In genomic region chrX:95687119-95687518, GRCm38 (mm10) we compare ENCODE assay signal across 9 mouse cellular contexts. TPM values are rescaled to one million over a fixed set of nuclear protein-coding genes. Genes with fewer than 3 reads are reported as not detected.
DNase-seq lines count a peak whose midpoint lies in the region; ATAC-seq and TF ChIP-seq lines count a peak whose summit lies in the region.
"Had no signal": no experiment of that assay in that cellular context is flagged by ENCODE, and none has a peak within 500 bp of the region (broad histone marks: within the 10 kb centered on the region; RNA-seq: fewer than 3 reads in every experiment).

No protein-coding gene starts in this region.

- H3K4me3 ChIP-seq in heart, embryonic 12.5 days = no peak overlapping the region
- no peak overlapping the region for H3K4me3 ChIP-seq in liver, postnatal 0 days (ENCODE audit: low read depth, low read length)
- H3K4me3 ChIP-seq in liver, embryonic 11.5 days (ENCODE audit: low read depth, low read length) = no peak overlapping the region
- no peak overlapping the region for H3K4me3 ChIP-seq in forebrain, embryonic 10.5 days
- no peak overlapping the region for H3K4me3 ChIP-seq in midbrain, embryonic 10.5 days

- no peak overlapping the region for H3K9ac ChIP-seq in heart, embryonic 12.5 days
- no peak overlapping the region for H3K9ac ChIP-seq in liver, postnatal 0 days (replicated peaks)
- H3K9ac ChIP-seq in liver, embryonic 11.5 days (ENCODE audit: low read depth, low read length) = no peak overlapping the region

- no peaks in the 10 kb centered on the region for H3K36me3 ChIP-seq in heart, embryonic 12.5 days
- H3K36me3 ChIP-seq in liver, postnatal 0 days (replicated peaks; ENCODE audit: insufficient read depth, low read length) = no peaks in the 10 kb centered on the region
- no peaks in the 10 kb centered on the region for H3K36me3 ChIP-seq in liver, embryonic 11.5 days (ENCODE audit: control insufficient read depth, insufficient read depth, low read length)
- no peaks in the 10 kb centered on the region for H3K36me3 ChIP-seq in forebrain, embryonic 10.5 days (replicated peaks)
- no peaks in the 10 kb centered on the region for H3K36me3 ChIP-seq in midbrain, embryonic 10.5 days

- no peak overlapping the region for H3K4me2 ChIP-seq in heart, embryonic 12.5 days
- no peak overlapping the region for H3K4me2 ChIP-seq in liver, postnatal 0 days (ENCODE audit: low read depth, low read length)
- no peak overlapping the region for H3K4me2 ChIP-seq in liver, embryonic 11.5 days

- H3K27ac ChIP-seq in heart, embryonic 12.5 days (ENCODE audit: poor library complexity, severe bottlenecking) = no peak overlapping the region
- no peak overlapping the region for H3K27ac ChIP-seq in liver, postnatal 0 days (ENCODE audit: low read depth)
- no peak overlapping the region for H3K27ac ChIP-seq in liver, embryonic 11.5 days (ENCODE audit: low read depth, low read length)
- H3K27ac ChIP-seq in forebrain, embryonic 10.5 days = no peak overlapping the region
- no peak overlapping the region for H3K27ac ChIP-seq in midbrain, embryonic 10.5 days (replicated peaks)

- no peaks in the 10 kb centered on the region for H3K27me3 ChIP-seq in heart, embryonic 12.5 days (replicated peaks)
- H3K27me3 ChIP-seq in liver, postnatal 0 days (ENCODE audit: insufficient read depth, low read length) = no peaks in the 10 kb centered on the region
- H3K27me3 ChIP-seq in liver, embryonic 11.5 days (replicated peaks; ENCODE audit: control insufficient read depth, insufficient read depth, low read length) = no peaks in the 10 kb centered on the region
- no peaks in the 10 kb centered on the region for H3K27me3 ChIP-seq in forebrain, embryonic 10.5 days (ENCODE audit: poor library complexity, severe bottlenecking)
- no peaks in the 10 kb centered on the region for H3K27me3 ChIP-seq in midbrain, embryonic 10.5 days (ENCODE audit: low read depth, poor library complexity, severe bottlenecking)

- no peak for ATAC-seq in heart, embryonic 12.5 days (ENCODE audit: insufficient number of reproducible peaks, low FRiP score)
- ATAC-seq in liver, postnatal 0 days = no peak
- no peak for ATAC-seq in liver, embryonic 11.5 days (replicated peaks; ENCODE audit: low FRiP score)

- H3K4me1 ChIP-seq in heart, embryonic 12.5 days (replicated peaks) = no peaks in the 10 kb centered on the region
- no peaks in the 10 kb centered on the region for H3K4me1 ChIP-seq in liver, postnatal 0 days (ENCODE audit: insufficient read depth)
- H3K4me1 ChIP-seq in liver, embryonic 11.5 days (replicated peaks; ENCODE audit: control insufficient read depth, insufficient read depth, low read length) = no peaks in the 10 kb centered on the region
- no peaks in the 10 kb centered on the region for H3K4me1 ChIP-seq in forebrain, embryonic 10.5 days
- H3K4me1 ChIP-seq in midbrain, embryonic 10.5 days = no peaks in the 10 kb centered on the region

- no peaks in the 10 kb centered on the region for H3K9me3 ChIP-seq in heart, embryonic 12.5 days (replicated peaks)
- no peaks in the 10 kb centered on the region for H3K9me3 ChIP-seq in liver, postnatal 0 days (ENCODE audit: low read length)
- no peaks in the 10 kb centered on the region for H3K9me3 ChIP-seq in liver, embryonic 11.5 days (ENCODE audit: control insufficient read depth, low read length)
- H3K9me3 ChIP-seq in forebrain, embryonic 10.5 days = no peaks in the 10 kb centered on the region
- no peaks in the 10 kb centered on the region for H3K9me3 ChIP-seq in midbrain, embryonic 10.5 days (replicated peaks)

- TF ChIP-seq CTCF in liver, postnatal 0 days (IDR thresholded peaks at IDR 0.05; ENCODE audit: low read depth) = peak; percentile 14; the same call in 1 of the 2 replicates

- TF ChIP-seq EP300 in liver, postnatal 0 days (IDR thresholded peaks at IDR 0.05; ENCODE audit: low read depth) = no peak

- 38% methylated on average over 1 of the region's 1 CpGs for WGBS in heart, embryonic 12.5 days
- 34% methylated on average over 1 of the region's 1 CpGs for WGBS in liver, postnatal 0 days (ENCODE audit: insufficient replicate concordance)
- WGBS in liver, embryonic 11.5 days = 28% methylated on average over 1 of the region's 1 CpGs
- WGBS in forebrain, embryonic 10.5 days = 52% methylated on average over 1 of the region's 1 CpGs
- WGBS in midbrain, embryonic 10.5 days = 84% methylated on average over 1 of the region's 1 CpGs

- DNase-seq in heart, adult 8-10 months (ENCODE audit: low spot score) = peak; percentile 0
- no peak for DNase-seq in liver, postnatal 0 days
- DNase-seq in liver, embryonic 11.5 days (ENCODE audit: low spot score) = no peak
- peak; percentile 48 for DNase-seq in NIH3T3 (ENCODE audit: low read depth)
- DNase-seq in naive thymus-derived CD4-positive, alpha-beta T cell, adult 2 months (ENCODE audit: low read depth) = peak; percentile 42
- DNase-seq in forebrain, embryonic 10.5 days (ENCODE audit: extremely low spot score, low spot score) = no peak
- no peak for DNase-seq in midbrain, embryonic 10.5 days (ENCODE audit: low spot score)
- DNase-seq: heart, adult 11 months had no signal

RNA-seq across cellular contexts. Expression of gene Zc3h12b, which starts 24.4 kb away (rescaled TPM):
- total RNA-seq in heart, adult 8-10 months (2022) = 1 to 10 TPM in 2 of 4 experiments, under 1 TPM in 2; 0.69 to 1.5 (median 0.95) TPM
- 2.3 and 3.1 TPM in 2 replicates for polyA plus RNA-seq in heart, embryonic 12.5 days (2016; fragmentation: Nextera tagmentation; extraction: Ambion mirVana)
- 0.08 and 0.09 TPM in 2 replicates for polyA plus RNA-seq in liver, postnatal 0 days (2015; fragmentation: Nextera tagmentation; extraction: Ambion mirVana)
- 1.0 and 1.4 TPM in 2 replicates for polyA plus RNA-seq in liver, embryonic 11.5 days (2014; fragmentation: Nextera tagmentation; extraction: Ambion mirVana)
- polyA plus RNA-seq in forebrain, embryonic 10.5 days (2016; fragmentation: Nextera tagmentation; extraction: Ambion mirVana) = 3.8 and 4.0 TPM in 2 replicates
- polyA plus RNA-seq in midbrain, embryonic 10.5 days (2016; fragmentation: Nextera tagmentation; extraction: Ambion mirVana) = 3.0 and 3.3 TPM in 2 replicates

RNA-seq across cellular contexts. Expression of gene Zc4h2, which starts 28.8 kb away (rescaled TPM):
- 1 to 10 TPM; 1.1 to 1.5 (median 1.3) TPM for total RNA-seq in heart, adult 8-10 months (2022)
- polyA plus RNA-seq in heart, embryonic 12.5 days (2016; fragmentation: Nextera tagmentation; extraction: Ambion mirVana) = 9.7 TPM in 2 replicates
- 0.90 and 1.2 TPM in 2 replicates for polyA plus RNA-seq in liver, postnatal 0 days (2015; fragmentation: Nextera tagmentation; extraction: Ambion mirVana)
- polyA plus RNA-seq in liver, embryonic 11.5 days (2014; fragmentation: Nextera tagmentation; extraction: Ambion mirVana) = 11.0 and 11.7 TPM in 2 replicates
- polyA plus RNA-seq in forebrain, embryonic 10.5 days (2016; fragmentation: Nextera tagmentation; extraction: Ambion mirVana) = 29.5 and 30.9 TPM in 2 replicates
- polyA plus RNA-seq in midbrain, embryonic 10.5 days (2016; fragmentation: Nextera tagmentation; extraction: Ambion mirVana) = 33.6 and 42.8 TPM in 2 replicates

Comparison
In these comparisons a context has a peak if more than half of its experiments do, and no peak if none do; other contexts are left out.
1. DNase-seq: peak in heart, adult 8-10 months (single experiment), NIH3T3 (single experiment) and naive thymus-derived CD4-positive, alpha-beta T cell, adult 2 months (single experiment); none in liver, postnatal 0 days (single experiment), liver, embryonic 11.5 days (single experiment), forebrain, embryonic 10.5 days (single experiment) and midbrain, embryonic 10.5 days (single experiment).